ENCODE assay signal across 11 mouse cellular contexts in the genomic region with DNA sequence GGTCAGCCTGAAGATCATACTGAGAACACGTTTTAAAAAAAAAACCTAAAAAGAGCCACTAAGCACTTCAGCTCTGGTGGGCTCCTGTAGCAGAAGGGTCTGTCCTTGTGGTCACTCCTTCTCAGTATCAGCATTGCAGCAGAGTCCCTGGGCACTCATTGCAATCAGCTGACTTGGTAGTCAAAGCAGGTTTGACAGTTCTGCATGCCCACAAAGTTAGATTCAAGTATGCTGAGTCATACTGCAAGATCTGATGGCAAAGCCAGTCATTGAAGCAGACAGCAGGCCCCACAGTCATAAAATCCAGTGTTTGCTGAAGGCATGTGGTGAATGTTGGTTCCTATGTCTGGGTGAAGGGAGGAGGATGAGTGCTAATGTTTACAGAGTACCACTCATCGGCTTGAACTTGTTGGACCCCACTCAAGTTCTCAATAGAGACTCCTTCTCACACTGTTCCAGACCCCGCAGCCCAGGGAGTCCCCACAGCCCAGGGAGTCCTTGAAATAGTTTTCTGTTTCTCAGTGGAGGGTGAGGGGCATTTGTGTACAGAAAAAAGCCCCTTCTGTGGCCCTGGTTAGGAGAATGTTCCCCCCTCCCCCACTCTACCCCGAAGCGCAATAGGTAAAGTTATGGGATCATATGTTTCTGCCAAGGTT. TPM values are rescaled to one million over a fixed set of nuclear protein-coding genes. Genes with fewer than 3 reads are reported as not detected.
DNase-seq lines count a peak whose midpoint lies in the region; ATAC-seq and TF ChIP-seq lines count a peak whose summit lies in the region.
"Had no signal": no experiment of that assay in that cellular context is flagged by ENCODE, and none has a peak within 500 bp of the region (broad histone marks: within the 10 kb centered on the region; RNA-seq: fewer than 3 reads in every experiment).

No protein-coding gene starts in this region.

- ATAC-seq in intestine, embryonic 15.5 days = peak; percentile 89
- peak; percentile 54; the same call in 1 of the 2 replicates for ATAC-seq in stomach, postnatal 0 days (ENCODE audit: low FRiP score, low TSS enrichment)

- no peak for TF ChIP-seq CTCF in stomach, postnatal 0 days (IDR thresholded peaks at IDR 0.05; ENCODE audit: low read depth)
- TF ChIP-seq CTCF in gastrocnemius, adult 2 months (IDR thresholded peaks at IDR 0.05) = no peak

- H3K4me3 ChIP-seq in intestine, embryonic 15.5 days (replicated peaks) = no peak overlapping the region
- H3K4me3 ChIP-seq in stomach, postnatal 0 days (ENCODE audit: low read depth, low read length) = no peak overlapping the region
- H3K4me3 ChIP-seq in gastrocnemius, adult 2 months = no peak overlapping the region
- no peak overlapping the region for H3K4me3 ChIP-seq in embryonic facial prominence, embryonic 10.5 days
- H3K4me3 ChIP-seq: megakaryocyte, embryonic 14.5 days had no signal

- no peaks in the 10 kb centered on the region for H3K36me3 ChIP-seq in intestine, embryonic 15.5 days
- no peaks in the 10 kb centered on the region for H3K36me3 ChIP-seq in stomach, postnatal 0 days (ENCODE audit: control insufficient read depth, insufficient read depth, low read length)
- no peaks in the 10 kb centered on the region for H3K36me3 ChIP-seq in embryonic facial prominence, embryonic 10.5 days (replicated peaks)

- H3K27ac ChIP-seq in intestine, embryonic 15.5 days = no peak overlapping the region
- H3K27ac ChIP-seq in stomach, postnatal 0 days (replicated peaks) = no peak overlapping the region
- H3K27ac ChIP-seq in gastrocnemius, adult 2 months = no peak overlapping the region
- H3K27ac ChIP-seq in embryonic facial prominence, embryonic 10.5 days (replicated peaks) = no peak overlapping the region

- H3K4me2 ChIP-seq in intestine, embryonic 15.5 days (replicated peaks) = no peak overlapping the region
- H3K4me2 ChIP-seq in stomach, postnatal 0 days (replicated peaks; ENCODE audit: low read depth) = no peak overlapping the region

- 59% methylated on average over 5 of the region's 5 CpGs for WGBS in intestine, embryonic 15.5 days
- 67% methylated on average over 5 of the region's 5 CpGs for WGBS in stomach, postnatal 0 days
- 83% methylated on average over 5 of the region's 5 CpGs for WGBS in embryonic facial prominence, embryonic 10.5 days

- TF ChIP-seq EP300 in stomach, postnatal 0 days (optimal IDR thresholded peaks at IDR 0.05) = no peak

- no peaks in the 10 kb centered on the region for H3K9me3 ChIP-seq in intestine, embryonic 15.5 days
- H3K9me3 ChIP-seq in stomach, postnatal 0 days (ENCODE audit: control insufficient read depth, low read length) = no peaks in the 10 kb centered on the region
- no peaks in the 10 kb centered on the region for H3K9me3 ChIP-seq in embryonic facial prominence, embryonic 10.5 days
- H3K9me3 ChIP-seq: megakaryocyte, embryonic 14.5 days had no signal

- peak; percentile 2 for DNase-seq in kidney, adult 9 months
- no peak for DNase-seq in kidney, postnatal 4 days
- peak; percentile 29 for DNase-seq in adrenal gland, postnatal 14 days
- no peak for DNase-seq in stomach, postnatal 0 days (ENCODE audit: low spot score)
- DNase-seq in gastrocnemius, adult 2 months = no peak
- DNase-seq in embryonic facial prominence, embryonic 10.5 days (ENCODE audit: low spot score) = no peak
- no peak for DNase-seq in kidney, postnatal 14 days
- DNase-seq: kidney, postnatal 36 days; left cerebral cortex, postnatal 4 days had no signal

- H3K4me1 ChIP-seq in intestine, embryonic 15.5 days (replicated peaks) = no peaks in the 10 kb centered on the region
- H3K4me1 ChIP-seq in stomach, postnatal 0 days (replicated peaks; ENCODE audit: control insufficient read depth, insufficient read depth) = no peaks in the 10 kb centered on the region
- H3K4me1 ChIP-seq in embryonic facial prominence, embryonic 10.5 days = no peaks in the 10 kb centered on the region

- no peak overlapping the region for H3K9ac ChIP-seq in intestine, embryonic 15.5 days
- no peak overlapping the region for H3K9ac ChIP-seq in stomach, postnatal 0 days (ENCODE audit: low read length)

- no peaks in the 10 kb centered on the region for H3K27me3 ChIP-seq in intestine, embryonic 15.5 days (replicated peaks)
- H3K27me3 ChIP-seq in stomach, postnatal 0 days (ENCODE audit: control insufficient read depth, insufficient read depth, low read length) = no peaks in the 10 kb centered on the region
- no peaks in the 10 kb centered on the region for H3K27me3 ChIP-seq in embryonic facial prominence, embryonic 10.5 days (replicated peaks; ENCODE audit: low read depth, poor library complexity, severe bottlenecking)
- H3K27me3 ChIP-seq: megakaryocyte, embryonic 14.5 days had no signal

- intact Hi-C loops in gastrocnemius, adult 2 months (cut with DNase I) = no loop called here

RNA-seq across cellular contexts. Expression of gene Rtn4, which starts 47.2 kb away (rescaled TPM):
- 304 and 307 TPM in 2 replicates for total RNA-seq in adrenal gland, postnatal 14 days (2021)
- polyA plus RNA-seq in intestine, embryonic 15.5 days (2015; fragmentation: Nextera tagmentation; extraction: Ambion mirVana) = 48.8 and 51.0 TPM in 2 replicates
- 56.1 and 68.3 TPM in 2 replicates for polyA plus RNA-seq in stomach, postnatal 0 days (2015; fragmentation: Nextera tagmentation; extraction: Ambion mirVana)
- 100 to 1,000 TPM; 639 to 764 TPM for total RNA-seq in gastrocnemius, adult 2 months (2021)
- 59.5 and 63.3 TPM in 2 replicates for polyA plus RNA-seq in embryonic facial prominence, embryonic 10.5 days (2016; fragmentation: Nextera tagmentation; extraction: Ambion mirVana)

Comparison
In these comparisons a context has a peak if more than half of its experiments do, and no peak if none do; other contexts are left out.
1. DNase-seq: peak in kidney, adult 9 months (single experiment) and adrenal gland, postnatal 14 days (single experiment); none in kidney, postnatal 4 days (0 of 2), stomach, postnatal 0 days (single experiment), gastrocnemius, adult 2 months (single experiment), embryonic facial prominence, embryonic 10.5 days (single experiment) and kidney, postnatal 14 days (single experiment).